Comparison of ENCODE assay signal across 24 mouse cellular contexts in genomic region chr13:9637949-9638348, GRCm38 (mm10).
DNase-seq lines count a peak whose midpoint lies in the region; ATAC-seq and TF ChIP-seq lines count a peak whose summit lies in the region.
"Had no signal": no experiment of that assay in that cellular context is flagged by ENCODE, and none has a peak within 500 bp of the region (broad histone marks: within the 10 kb centered on the region; RNA-seq: fewer than 3 reads in every experiment).

No protein-coding gene starts in this region.

- no peaks in the 10 kb centered on the region for H3K4me1 ChIP-seq in liver, embryonic 16.5 days (ENCODE audit: control insufficient read depth, low read depth, low read length)
- no peaks in the 10 kb centered on the region; the same call in 1 of the 2 replicates for H3K4me1 ChIP-seq in liver, embryonic 11.5 days (replicated peaks; ENCODE audit: control insufficient read depth, insufficient read depth, low read length)
- H3K4me1 ChIP-seq in stomach, postnatal 0 days (replicated peaks; ENCODE audit: control insufficient read depth, insufficient read depth): no peaks in the 10 kb centered on the region
- H3K4me1 ChIP-seq: embryonic facial prominence, embryonic 10.5 days; intestine, embryonic 15.5 days; kidney, embryonic 15.5 days; liver, embryonic 15.5 days; midbrain, embryonic 10.5 days had no signal

- H3K27ac ChIP-seq in liver, embryonic 16.5 days (ENCODE audit: low read length): no peak overlapping the region
- H3K27ac ChIP-seq in liver, embryonic 11.5 days (ENCODE audit: low read depth, low read length): no peak overlapping the region
- no peak overlapping the region for H3K27ac ChIP-seq in stomach, postnatal 0 days (replicated peaks)
- H3K27ac ChIP-seq: embryonic facial prominence, embryonic 10.5 days; heart, embryonic 10.5 days; hindbrain, embryonic 14.5 days; intestine, embryonic 15.5 days; kidney, embryonic 15.5 days; liver, embryonic 15.5 days; midbrain, embryonic 10.5 days had no signal

- ATAC-seq in liver, embryonic 16.5 days (ENCODE audit: low read depth): peak; percentile 13; the same call in 1 of the 2 replicates
- no peak for ATAC-seq in liver, embryonic 11.5 days (replicated peaks; ENCODE audit: low FRiP score)
- peak; percentile 83 for ATAC-seq in CD4-positive, CD25-positive, alpha-beta regulatory T cell, adult 4 months
- ATAC-seq in stomach, postnatal 0 days (ENCODE audit: low FRiP score, low TSS enrichment): no peak
- ATAC-seq: forebrain, embryonic 16.5 days; intestine, embryonic 15.5 days; midbrain, embryonic 16.5 days had no signal

- no peak overlapping the region for H3K4me2 ChIP-seq in liver, embryonic 16.5 days (ENCODE audit: low read depth, low read length)
- H3K4me2 ChIP-seq in liver, embryonic 11.5 days: no peak overlapping the region
- H3K4me2 ChIP-seq in stomach, postnatal 0 days (replicated peaks; ENCODE audit: low read depth): no peak overlapping the region
- H3K4me2 ChIP-seq: hindbrain, embryonic 14.5 days; intestine, embryonic 15.5 days; kidney, embryonic 15.5 days; liver, embryonic 15.5 days had no signal

- no peak for TF ChIP-seq EP300 in stomach, postnatal 0 days (optimal IDR thresholded peaks at IDR 0.05)

- TF ChIP-seq CTCF in stomach, postnatal 0 days (IDR thresholded peaks at IDR 0.05; ENCODE audit: low read depth): no peak

- no peaks in the 10 kb centered on the region for H3K9me3 ChIP-seq in liver, embryonic 16.5 days (replicated peaks; ENCODE audit: control insufficient read depth, low read length)
- no peaks in the 10 kb centered on the region for H3K9me3 ChIP-seq in liver, embryonic 11.5 days (ENCODE audit: control insufficient read depth, low read length)
- H3K9me3 ChIP-seq in stomach, postnatal 0 days (ENCODE audit: control insufficient read depth, low read length): no peaks in the 10 kb centered on the region
- H3K9me3 ChIP-seq: embryonic facial prominence, embryonic 10.5 days; heart, embryonic 10.5 days; intestine, embryonic 15.5 days; kidney, embryonic 15.5 days; liver, embryonic 15.5 days; midbrain, embryonic 10.5 days had no signal

- H3K36me3 ChIP-seq in liver, embryonic 16.5 days (ENCODE audit: control insufficient read depth, insufficient read depth): no peaks in the 10 kb centered on the region
- H3K36me3 ChIP-seq in liver, embryonic 11.5 days (ENCODE audit: control insufficient read depth, insufficient read depth, low read length): no peaks in the 10 kb centered on the region
- H3K36me3 ChIP-seq in stomach, postnatal 0 days (ENCODE audit: control insufficient read depth, insufficient read depth, low read length): no peaks in the 10 kb centered on the region
- H3K36me3 ChIP-seq: embryonic facial prominence, embryonic 10.5 days; heart, embryonic 10.5 days; intestine, embryonic 15.5 days; kidney, embryonic 15.5 days; liver, embryonic 15.5 days; midbrain, embryonic 10.5 days had no signal

- H3K4me3 ChIP-seq in liver, embryonic 16.5 days (ENCODE audit: low read depth, low read length): no peak overlapping the region
- H3K4me3 ChIP-seq in liver, embryonic 11.5 days (ENCODE audit: low read depth, low read length): no peak overlapping the region
- H3K4me3 ChIP-seq in stomach, postnatal 0 days (ENCODE audit: low read depth, low read length): no peak overlapping the region
- H3K4me3 ChIP-seq: embryonic facial prominence, embryonic 10.5 days; heart, embryonic 10.5 days; intestine, embryonic 15.5 days; kidney, embryonic 15.5 days; liver, embryonic 15.5 days; midbrain, embryonic 10.5 days; myocyte had no signal

- 18% methylated on average over 3 of the region's 3 CpGs for WGBS in liver, embryonic 16.5 days (ENCODE audit: insufficient replicate concordance)
- WGBS in liver, embryonic 11.5 days: 41% methylated on average over 3 of the region's 3 CpGs
- 52% methylated on average over 3 of the region's 3 CpGs for WGBS in stomach, postnatal 0 days

- H3K9ac ChIP-seq in liver, embryonic 16.5 days (ENCODE audit: low read depth, low read length): no peak overlapping the region
- H3K9ac ChIP-seq in liver, embryonic 11.5 days (ENCODE audit: low read depth, low read length): no peak overlapping the region
- no peak overlapping the region for H3K9ac ChIP-seq in stomach, postnatal 0 days (ENCODE audit: low read length)
- H3K9ac ChIP-seq: hindbrain, embryonic 14.5 days; intestine, embryonic 15.5 days; kidney, embryonic 15.5 days; liver, embryonic 15.5 days had no signal

- H3K27me3 ChIP-seq in liver, embryonic 16.5 days (ENCODE audit: control insufficient read depth, insufficient read depth, low read depth, low read length): no peaks in the 10 kb centered on the region
- no peaks in the 10 kb centered on the region for H3K27me3 ChIP-seq in liver, embryonic 11.5 days (replicated peaks; ENCODE audit: control insufficient read depth, insufficient read depth, low read length)
- no peaks in the 10 kb centered on the region for H3K27me3 ChIP-seq in stomach, postnatal 0 days (ENCODE audit: control insufficient read depth, insufficient read depth, low read length)
- H3K27me3 ChIP-seq: intestine, embryonic 15.5 days; kidney, embryonic 15.5 days; liver, embryonic 15.5 days had no signal

- no peak for DNase-seq in liver, embryonic 11.5 days (ENCODE audit: low spot score)
- DNase-seq in induced T-regulatory cell, adult 2 months (ENCODE audit: low read depth): peak; percentile 12
- DNase-seq in stomach, postnatal 0 days (ENCODE audit: low spot score): peak; percentile 16
- no peak for DNase-seq in right cerebral cortex, adult 2 months (ENCODE audit: low spot score in 2 of 2)
- DNase-seq in MN1 (ENCODE audit: low spot score): no peak
- no peak for DNase-seq in frontal cortex, postnatal 25 days (ENCODE audit: low spot score in 2 of 2)
- DNase-seq: adrenal gland, postnatal 36 days; cerebellum, adult 9-10 months; heart, postnatal 4 days; kidney, postnatal 4 days; lung, postnatal 4 days; right cerebral cortex, postnatal 14 days had no signal

Comparison
In these comparisons a context has a peak if more than half of its experiments do, and no peak if none do; other contexts are left out.
1. ATAC-seq: peak in liver, embryonic 16.5 days (single experiment) and CD4-positive, CD25-positive, alpha-beta regulatory T cell, adult 4 months (single experiment); none in liver, embryonic 11.5 days (single experiment) and stomach, postnatal 0 days (single experiment).
2. DNase-seq: peak in induced T-regulatory cell, adult 2 months (single experiment) and stomach, postnatal 0 days (single experiment); none in liver, embryonic 11.5 days (single experiment), right cerebral cortex, adult 2 months (0 of 2), MN1 (single experiment) and frontal cortex, postnatal 25 days (0 of 2).